Mouse (Mus musculus): ENCODE measurements at regions not wholly inside any gene's neighbourhood (a gene's known extent, or its start where the extent isn't known, plus 50 kb on each side); places are given as distances from the start of the nearest gene placed in this dataset.

GRCm38 (mm10) chr4:124298667-124299437, 311.8 kb downstream of the 3100002H09Rik start:
- no peak overlapping the region for H3K4me3 ChIP-seq (ENCODE audit: low read depth, low read length)
- WGBS: 74% methylated on average over 10 of the region's 10 CpGs
- H3K27me3 ChIP-seq (replicated peaks; ENCODE audit: control insufficient read depth, insufficient read depth, low read length): no peaks in the 10 kb centered on the region
- H3K4me1 ChIP-seq (replicated peaks; ENCODE audit: control insufficient read depth, insufficient read depth, low read length): no peaks in the 10 kb centered on the region
- H3K4me2 ChIP-seq (replicated peaks; ENCODE audit: low read depth): no peak overlapping the region
- TF ChIP-seq CTCF (IDR thresholded peaks at IDR 0.05; ENCODE audit: low read depth): no peak
- ATAC-seq: no peak
- H3K9me3 ChIP-seq (ENCODE audit: control insufficient read depth): no peaks in the 10 kb centered on the region
- H3K27ac ChIP-seq (ENCODE audit: low read depth, low read length): no peak overlapping the region
- no peak overlapping the region for H3K9ac ChIP-seq (ENCODE audit: low read depth, low read length)
- H3K36me3 ChIP-seq (ENCODE audit: control insufficient read depth, insufficient read depth): no peaks in the 10 kb centered on the region

GRCm38 (mm10) chr4:124292254-124292653, 318.3 kb downstream of the 3100002H09Rik start:
- Histone ChIP-seq H3K9me3 (ENCODE audit: control insufficient read depth) (no peaks in the 10 kb centered on the region), H3K4me2 (replicated peaks; ENCODE audit: low read depth) (no peak overlapping the region), H3K27ac (ENCODE audit: low read depth, low read length) (no peak overlapping the region), H3K27me3 (replicated peaks; ENCODE audit: control insufficient read depth, insufficient read depth, low read length) (no peaks in the 10 kb centered on the region), H3K4me1 (replicated peaks; ENCODE audit: control insufficient read depth, insufficient read depth, low read length) (no peaks in the 10 kb centered on the region), H3K36me3 (ENCODE audit: control insufficient read depth, insufficient read depth) (no peaks in the 10 kb centered on the region), H3K4me3 (ENCODE audit: low read depth, low read length) (no peak overlapping the region), H3K9ac (ENCODE audit: low read depth, low read length) (no peak overlapping the region)
- TF ChIP-seq CTCF (IDR thresholded peaks at IDR 0.05; ENCODE audit: low read depth): no peak
- no peak for ATAC-seq
- WGBS: 41% methylated on average over 17 of the region's 17 CpGs

GRCm38 (mm10) chr4:124291767-124292166, 318.8 kb downstream of the 3100002H09Rik start:
- no peak for ATAC-seq
- H3K4me1 ChIP-seq (replicated peaks; ENCODE audit: control insufficient read depth, insufficient read depth, low read length): no peaks in the 10 kb centered on the region
- no peak overlapping the region for H3K27ac ChIP-seq (ENCODE audit: low read depth, low read length)
- H3K4me3 ChIP-seq (ENCODE audit: low read depth, low read length): no peak overlapping the region
- H3K9ac ChIP-seq (ENCODE audit: low read depth, low read length): no peak overlapping the region
- TF ChIP-seq CTCF (IDR thresholded peaks at IDR 0.05; ENCODE audit: low read depth): no peak
- no peak overlapping the region for H3K4me2 ChIP-seq (replicated peaks; ENCODE audit: low read depth)
- no peaks in the 10 kb centered on the region for H3K36me3 ChIP-seq (ENCODE audit: control insufficient read depth, insufficient read depth)
- no peaks in the 10 kb centered on the region for H3K27me3 ChIP-seq (replicated peaks; ENCODE audit: control insufficient read depth, insufficient read depth, low read length)
- WGBS: 60% methylated on average over 8 of the region's 8 CpGs
- no peaks in the 10 kb centered on the region for H3K9me3 ChIP-seq (ENCODE audit: control insufficient read depth)

- WGBS: 82% methylated on average over 6 of the region's 6 CpGs
- H3K27me3 ChIP-seq (replicated peaks; ENCODE audit: control insufficient read depth, insufficient read depth, low read length): no peaks in the 10 kb centered on the region
- no peaks in the 10 kb centered on the region for H3K9me3 ChIP-seq (ENCODE audit: control insufficient read depth)
- H3K36me3 ChIP-seq (ENCODE audit: control insufficient read depth, insufficient read depth): no peaks in the 10 kb centered on the region
- H3K9ac ChIP-seq (ENCODE audit: low read depth, low read length): no peak overlapping the region
- H3K27ac ChIP-seq (ENCODE audit: low read depth, low read length): no peak overlapping the region
- ATAC-seq: no peak
- no peaks in the 10 kb centered on the region for H3K4me1 ChIP-seq (replicated peaks; ENCODE audit: control insufficient read depth, insufficient read depth, low read length)
- no peak overlapping the region for H3K4me2 ChIP-seq (replicated peaks; ENCODE audit: low read depth)
- no peak overlapping the region for H3K4me3 ChIP-seq (ENCODE audit: low read depth, low read length)
- no peak for TF ChIP-seq CTCF (IDR thresholded peaks at IDR 0.05; ENCODE audit: low read depth)
Measured at GRCm38 (mm10) chr4:124287471-124287870, 323.1 kb downstream of the 3100002H09Rik start.

GRCm38 (mm10) chr4:124278681-124279080, 331.9 kb downstream of the 3100002H09Rik start:
- H3K27ac ChIP-seq (ENCODE audit: low read depth, low read length): no peak overlapping the region
- 18% methylated on average over 10 of the region's 10 CpGs for WGBS
- H3K27me3 ChIP-seq (replicated peaks; ENCODE audit: control insufficient read depth, insufficient read depth, low read length): peaks cover 16% of the 10 kb centered on the region; the same call in 1 of the 2 replicates
- ATAC-seq: no peak
- no peaks in the 10 kb centered on the region for H3K36me3 ChIP-seq (ENCODE audit: control insufficient read depth, insufficient read depth)
- no peaks in the 10 kb centered on the region for H3K4me1 ChIP-seq (replicated peaks; ENCODE audit: control insufficient read depth, insufficient read depth, low read length)
- no peak overlapping the region for H3K4me2 ChIP-seq (replicated peaks; ENCODE audit: low read depth)
- H3K9me3 ChIP-seq (ENCODE audit: control insufficient read depth): no peaks in the 10 kb centered on the region
- H3K4me3 ChIP-seq (ENCODE audit: low read depth, low read length): no peak overlapping the region
- no peak overlapping the region for H3K9ac ChIP-seq (ENCODE audit: low read depth, low read length)
- no peak for TF ChIP-seq CTCF (IDR thresholded peaks at IDR 0.05; ENCODE audit: low read depth)

GRCm38 (mm10) chr4:124277456-124278181, 333.0 kb downstream of the 3100002H09Rik start:
- Histone ChIP-seq H3K4me2 (replicated peaks; ENCODE audit: low read depth) (peak overlapping the region; percentile 58), H3K4me1 (replicated peaks; ENCODE audit: control insufficient read depth, insufficient read depth, low read length) (no peaks in the 10 kb centered on the region), H3K27ac (ENCODE audit: low read depth, low read length) (no peak overlapping the region), H3K9me3 (ENCODE audit: control insufficient read depth) (no peaks in the 10 kb centered on the region), H3K27me3 (replicated peaks; ENCODE audit: control insufficient read depth, insufficient read depth, low read length) (peaks cover 16% of the 10 kb centered on the region; the same call in 1 of the 2 replicates), H3K4me3 (ENCODE audit: low read depth, low read length) (peak overlapping the region; percentile 20), H3K36me3 (ENCODE audit: control insufficient read depth, insufficient read depth) (no peaks in the 10 kb centered on the region), H3K9ac (ENCODE audit: low read depth, low read length) (no peak overlapping the region)
- no peak for ATAC-seq
- WGBS: under 1% methylated on average over 43 of the region's 43 CpGs
- TF ChIP-seq CTCF (IDR thresholded peaks at IDR 0.05; ENCODE audit: low read depth): no peak

Data from intestine, postnatal 0 days (tissue).